Mouse (Mus musculus) thymus, postnatal 4 days (tissue): ENCODE results near the gene Naif1.

ENCODE experiments used
- DNase-seq: peaks from one replicate; pipeline ENCODE4 v3.0.0; 2021

The Naif1 gene

DNA sequence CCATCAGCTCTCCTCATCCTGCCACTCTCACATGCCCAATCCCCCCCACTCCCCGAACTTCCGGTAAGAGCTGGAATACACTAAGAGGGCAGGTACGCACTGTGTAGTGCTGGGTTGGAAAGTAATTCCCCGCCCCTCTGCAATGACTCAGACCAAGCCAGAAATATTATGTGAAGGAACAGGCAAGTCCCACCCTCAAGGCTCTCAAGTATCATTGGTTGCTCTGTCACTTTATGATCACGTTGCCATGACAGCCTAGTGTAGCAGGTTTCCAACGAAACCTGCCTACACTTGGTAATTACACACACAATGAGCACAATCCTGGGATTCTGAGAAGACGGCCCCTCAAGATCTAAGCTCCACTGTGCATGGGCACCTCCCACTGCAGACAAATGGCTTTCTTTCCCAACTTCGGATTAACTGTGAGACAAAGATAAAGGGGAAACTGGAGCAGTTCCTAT, 22.0 kb upstream of the Naif1 start:
- no peak for DNase-seq

GRCm38 (mm10) chr2:32429215-32429891, 20.9 kb upstream of the Naif1 start:
- DNase-seq, result no peak

- DNase-seq, result no peak
Measured at GRCm38 (mm10) chr2:32430701-32431676, 19.3 kb upstream of the Naif1 start.

DNA sequence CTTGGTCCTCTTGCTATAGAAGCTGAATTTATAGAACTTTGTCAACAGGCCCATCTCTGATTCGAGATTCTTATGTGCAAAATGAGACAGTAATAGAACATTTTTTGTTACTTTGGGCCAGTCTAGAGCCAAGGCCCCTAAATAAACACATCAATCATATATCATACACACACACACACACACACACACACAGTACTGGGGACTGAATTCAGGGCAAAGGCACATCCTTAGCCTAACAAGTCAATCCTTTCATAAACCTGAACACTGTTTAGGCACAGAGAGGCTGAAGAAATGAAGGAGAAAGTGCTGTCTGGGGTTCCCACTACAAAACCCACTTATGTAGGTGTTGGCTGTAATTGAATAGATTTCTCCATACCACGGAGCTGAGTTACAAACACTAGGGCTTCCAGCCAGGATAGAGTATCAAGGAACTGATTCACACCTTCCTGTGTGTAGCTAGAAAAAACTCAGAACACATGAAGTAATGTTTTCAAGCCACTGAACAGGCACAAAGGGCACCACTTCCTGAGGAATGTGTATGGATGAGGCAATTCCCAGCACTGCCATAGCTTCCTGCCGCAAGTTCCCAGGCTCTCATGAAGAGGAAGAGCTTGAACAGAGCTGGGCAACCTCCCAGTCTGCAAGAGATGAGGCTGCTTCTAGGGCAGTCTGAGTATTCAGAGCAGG, 13.4 kb upstream of the Naif1 start:
- DNase-seq, result no peak

DNA sequence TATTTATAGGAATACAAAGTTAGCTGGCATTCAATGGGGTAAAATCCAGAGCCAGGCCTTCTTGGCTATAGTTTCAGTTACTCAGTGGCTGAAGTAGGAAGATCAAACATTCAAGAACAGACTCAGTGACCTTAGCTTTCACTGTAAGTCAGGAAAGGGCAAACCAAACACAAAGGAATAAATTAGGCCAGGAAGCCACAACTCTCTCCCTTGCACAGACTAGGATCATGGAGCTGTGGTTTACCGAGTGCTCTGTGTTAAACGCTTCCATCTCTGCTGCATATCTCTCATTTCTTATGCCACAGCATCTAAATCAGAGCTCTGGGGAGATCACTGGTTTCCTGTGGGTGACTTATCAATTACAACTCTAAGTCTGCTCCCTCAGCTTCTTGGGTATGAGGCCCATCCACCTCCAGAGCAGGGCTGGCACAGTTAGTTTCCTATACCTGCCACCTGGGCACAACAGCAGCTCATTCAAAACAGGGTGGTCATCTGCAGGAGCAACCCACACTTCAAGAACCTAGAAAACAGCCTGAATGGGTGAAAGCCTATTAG, 12.6 kb upstream of the Naif1 start:
- no peak for DNase-seq

GRCm38 (mm10) chr2:32438733-32439132, 11.5 kb upstream of the Naif1 start:
- DNase-seq, result no peak

DNA sequence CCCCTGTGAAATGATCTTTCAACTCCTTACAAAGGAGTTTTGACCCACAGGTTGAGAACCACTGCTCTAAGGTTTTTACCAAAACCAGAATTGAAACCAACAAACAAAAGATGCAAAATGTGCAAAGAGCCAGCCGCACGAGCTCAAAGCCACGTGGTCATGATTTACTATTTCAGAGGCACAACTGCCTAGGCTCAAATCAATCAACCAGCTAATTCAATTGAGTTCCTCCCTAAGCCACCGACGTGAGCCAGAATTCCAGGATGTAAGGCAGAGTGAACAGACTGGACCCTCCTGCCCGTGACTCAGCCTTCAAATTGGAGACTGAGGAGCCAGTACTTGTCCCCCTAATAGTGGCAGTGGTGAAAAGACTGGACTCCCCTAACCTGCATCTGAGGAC, 11.1 kb upstream of the Naif1 start:
- DNase-seq, result no peak

DNA sequence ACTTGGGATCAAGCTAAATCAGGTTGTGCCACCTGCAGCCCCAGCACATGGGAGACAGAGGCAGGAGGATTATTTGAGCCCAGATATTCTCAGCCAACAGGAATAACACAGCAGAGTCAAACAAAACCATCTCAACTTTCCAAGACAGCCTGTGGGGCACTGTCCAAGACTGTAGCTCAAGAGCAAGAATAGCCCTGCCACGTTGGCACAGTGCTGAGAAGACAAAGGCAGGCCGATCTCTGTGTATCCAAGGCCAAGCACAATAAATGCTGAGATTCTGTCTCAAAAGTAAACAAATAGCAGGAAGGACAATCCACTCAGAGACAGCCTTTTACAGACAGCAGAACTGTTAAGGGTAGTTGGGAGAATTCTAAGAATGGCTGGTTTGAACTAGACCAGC, 10.1 kb upstream of the Naif1 start:
- DNase-seq, result no peak

DNA sequence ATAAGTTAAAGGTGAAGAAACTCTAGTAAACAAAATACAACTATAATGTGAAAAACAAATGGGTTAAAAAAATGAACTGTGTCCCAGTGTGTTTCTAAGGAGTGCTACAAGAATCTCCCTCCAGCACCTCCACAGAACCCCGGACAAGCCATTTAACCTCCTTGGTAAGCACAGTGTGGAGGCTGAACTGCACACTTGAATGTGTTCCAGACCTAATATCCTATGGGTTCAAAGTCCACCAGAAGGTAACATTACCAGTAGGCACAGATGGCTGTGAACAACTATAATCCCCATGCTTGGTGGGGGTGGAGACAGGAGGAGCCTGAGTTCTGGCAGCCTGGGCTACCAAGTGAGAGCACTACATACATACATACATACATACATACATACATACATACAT, 9.6 kb upstream of the Naif1 start:
- DNase-seq, result no peak

- DNase-seq, result no peak
Measured at GRCm38 (mm10) chr2:32441550-32441949, 8.7 kb upstream of the Naif1 start.

GRCm38 (mm10) chr2:32445535-32445934, 4.7 kb upstream of the Naif1 start:
- no peak for DNase-seq

- peak; percentile 75 for DNase-seq
Measured at GRCm38 (mm10) chr2:32447264-32447936, 2.9 kb upstream of the Naif1 start.

GRCm38 (mm10) chr2:32448480-32448879, 1.8 kb upstream of the Naif1 start:
- no peak for DNase-seq

DNA sequence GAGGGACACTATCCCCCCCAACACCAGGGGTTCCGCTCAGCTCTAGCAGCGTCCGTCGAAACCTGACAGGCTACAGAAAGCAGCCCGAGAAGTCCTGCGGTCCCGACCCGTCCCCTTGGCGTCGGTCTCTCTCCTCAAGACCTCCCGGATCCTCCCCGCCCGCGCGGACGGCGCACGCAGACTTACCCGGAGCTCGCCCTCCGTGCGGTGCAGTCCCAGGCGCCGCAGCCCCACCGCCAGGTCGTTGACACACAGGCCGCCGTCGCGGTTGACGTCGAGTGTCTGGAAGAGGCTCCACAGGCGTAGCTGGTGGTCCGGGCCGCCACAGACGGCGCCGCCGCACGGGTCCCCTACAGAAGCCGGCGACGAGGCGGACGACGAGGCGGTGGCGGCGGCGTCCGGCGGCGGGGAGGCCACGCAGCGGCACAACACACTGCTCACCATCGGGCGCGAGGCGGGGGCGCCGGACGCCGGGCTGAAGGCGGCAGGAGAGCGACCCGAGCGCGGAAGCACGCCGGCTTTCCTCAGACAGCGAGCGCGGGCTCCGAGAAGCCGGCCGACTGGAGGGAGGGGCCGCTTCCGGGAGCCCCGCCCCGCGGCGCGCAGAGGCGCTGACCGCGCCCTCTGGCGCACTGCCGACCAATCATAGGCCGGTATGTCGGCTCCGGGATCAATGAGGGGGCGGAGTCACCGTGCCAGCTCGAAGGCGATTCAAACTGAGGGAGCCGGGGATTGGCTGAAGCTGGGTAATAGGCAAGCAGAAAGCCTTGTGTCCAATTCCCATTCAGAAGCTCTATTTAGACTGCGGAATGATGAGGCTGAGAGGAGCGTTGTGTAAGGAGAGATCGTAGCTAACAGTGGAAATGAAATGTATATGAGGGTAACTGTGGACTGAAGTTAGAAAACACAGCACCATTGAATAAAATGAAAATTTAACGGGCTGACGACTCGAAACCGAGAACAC, 906 bp downstream of the Naif1 start, which contains the start of gene Slc25a25:
Gene Slc25a25 (minus strand): TSS at position 565 of the 964 bp plus-strand sequence.
- peak; percentile 98 for DNase-seq

GRCm38 (mm10) chr2:32451870-32452372, 1.7 kb downstream of the Naif1 start:
- peak; percentile 98 for DNase-seq

GRCm38 (mm10) chr2:32452441-32452971, 2.2 kb downstream of the Naif1 start:
- DNase-seq, result peak; percentile 49

- no peak for DNase-seq
Measured at GRCm38 (mm10) chr2:32453641-32454303, 3.5 kb downstream of the Naif1 start.

- peak; percentile 65 for DNase-seq
Measured at GRCm38 (mm10) chr2:32454633-32455032, 4.4 kb downstream of the Naif1 start.

DNA sequence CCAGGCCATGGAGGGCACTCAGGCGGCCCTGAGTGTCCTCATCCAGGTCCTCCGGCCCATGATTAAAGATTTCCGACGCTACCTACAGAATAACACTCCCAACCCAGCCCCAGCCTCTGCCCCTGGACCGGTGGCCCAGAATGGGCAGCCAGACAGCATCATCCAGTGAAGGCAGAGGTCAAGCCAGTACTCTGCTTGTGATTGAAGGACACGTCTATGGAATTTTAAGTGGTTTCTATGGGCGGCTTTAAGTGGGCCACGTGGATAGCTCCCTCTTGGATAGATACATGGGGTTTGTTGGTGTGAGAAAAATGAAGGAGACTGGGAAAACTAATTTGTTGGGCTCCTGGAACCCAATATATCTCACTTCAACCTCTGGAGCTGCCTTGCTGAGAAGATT, 4.8 kb downstream of the Naif1 start:
- no peak for DNase-seq

GRCm38 (mm10) chr2:32458300-32458699, 8.0 kb downstream of the Naif1 start:
- DNase-seq, result no peak
